Mouse (Mus musculus): ENCODE results near the gene Mmgt1.

Mmgt1 gene

DNA sequence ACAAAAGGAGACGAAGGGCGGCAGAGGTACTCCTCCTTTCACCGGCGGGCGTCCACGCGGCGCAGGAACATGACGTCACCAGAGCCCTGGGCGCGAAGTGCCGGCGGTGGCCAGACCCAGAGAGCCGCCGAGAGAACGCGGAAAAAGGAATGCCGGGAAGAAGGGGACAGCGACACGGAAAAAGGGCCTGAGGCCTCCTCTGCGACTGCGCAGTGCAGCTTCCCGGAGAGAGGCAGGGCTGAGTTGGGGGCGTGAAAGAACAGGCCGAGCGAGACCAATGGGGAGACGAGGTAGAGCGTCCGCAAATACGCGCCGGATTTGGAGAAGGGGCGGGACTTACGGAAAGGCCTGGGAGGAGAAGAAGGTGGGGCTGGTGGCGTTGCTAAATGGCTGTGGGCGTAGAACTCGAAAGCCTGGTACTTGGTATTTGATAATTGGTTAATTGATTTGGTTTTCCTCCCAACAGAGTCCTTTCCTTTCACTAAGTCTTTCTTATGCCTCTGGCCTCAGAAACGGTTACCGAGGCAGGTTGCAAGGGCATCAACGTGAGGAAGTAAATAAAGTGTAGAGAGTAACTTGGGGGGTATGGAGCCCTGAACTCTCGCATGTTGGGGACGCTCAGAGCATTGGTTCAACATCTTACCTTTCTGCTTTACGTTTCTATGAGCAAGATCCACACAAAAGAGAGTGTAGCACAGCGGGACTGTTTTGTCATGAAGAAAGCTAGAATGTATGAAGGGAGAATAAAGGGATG is at the start of gene Mmgt1:
Gene Mmgt1, minus strand, starts transcription at position 183 of the 754 bp plus-strand sequence.
- peak; percentile 85 to 92 for DNase-seq

DNA sequence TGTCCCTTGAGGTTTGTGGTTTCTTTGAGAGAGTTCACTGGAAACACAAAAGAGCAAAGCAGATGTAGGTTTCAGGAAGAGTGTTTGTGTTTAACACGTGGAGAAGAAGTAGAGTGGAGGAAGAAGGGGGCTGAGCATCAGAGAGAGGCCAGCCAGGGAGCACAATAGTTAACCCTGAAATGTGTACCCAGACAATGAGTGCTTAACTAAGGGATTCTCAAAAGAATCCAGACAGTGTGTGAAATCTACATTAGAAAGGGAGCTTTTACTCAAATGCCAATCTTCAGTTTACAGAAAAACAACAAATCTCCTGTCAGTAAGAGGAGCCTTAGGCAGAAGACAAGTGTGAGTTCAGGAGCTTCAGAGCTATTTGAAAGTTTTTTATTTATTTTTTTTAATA is 42.2 kb upstream of the Mmgt1 start:
- DNase-seq: no peak

DNA sequence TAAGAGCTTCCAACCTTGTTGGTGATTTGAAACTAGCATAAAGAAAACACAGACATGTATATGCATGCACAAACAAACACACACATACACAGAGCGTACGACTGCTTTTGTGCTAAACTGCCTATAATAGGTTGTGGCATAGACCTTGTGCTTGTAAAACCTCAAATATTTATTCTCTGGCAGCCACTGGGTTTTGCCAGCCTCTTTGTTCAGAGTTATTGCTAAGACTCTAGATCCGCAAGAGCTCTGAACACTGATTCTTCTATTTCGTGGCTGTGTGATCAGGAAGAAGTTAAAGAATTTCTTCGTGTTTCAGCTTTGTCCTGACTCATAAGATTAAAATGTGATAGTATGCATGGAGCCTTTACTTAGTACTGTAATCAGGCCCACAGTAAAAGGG is 38.3 kb upstream of the Mmgt1 start:
- DNase-seq: no peak

DNA sequence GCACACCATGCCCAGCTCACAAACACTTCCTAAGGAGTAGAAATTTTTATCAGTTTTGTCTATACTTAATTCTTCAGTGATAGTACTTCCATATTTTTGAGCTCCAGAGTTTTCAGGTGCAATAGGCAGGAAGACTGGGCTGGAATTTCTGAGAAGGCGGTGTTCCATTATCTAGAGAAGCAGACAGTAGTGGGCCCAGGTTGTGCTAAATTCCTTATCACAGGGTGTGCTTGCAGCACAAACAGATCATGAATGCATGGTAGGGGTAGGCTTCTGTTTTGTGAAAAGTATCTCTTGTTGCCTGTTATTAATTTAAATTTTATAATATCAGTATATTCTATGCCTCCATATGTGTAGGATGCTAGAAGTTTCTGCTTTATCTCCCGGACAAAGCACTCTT is 17.4 kb upstream of the Mmgt1 start:
- DNase-seq: no peak

DNA sequence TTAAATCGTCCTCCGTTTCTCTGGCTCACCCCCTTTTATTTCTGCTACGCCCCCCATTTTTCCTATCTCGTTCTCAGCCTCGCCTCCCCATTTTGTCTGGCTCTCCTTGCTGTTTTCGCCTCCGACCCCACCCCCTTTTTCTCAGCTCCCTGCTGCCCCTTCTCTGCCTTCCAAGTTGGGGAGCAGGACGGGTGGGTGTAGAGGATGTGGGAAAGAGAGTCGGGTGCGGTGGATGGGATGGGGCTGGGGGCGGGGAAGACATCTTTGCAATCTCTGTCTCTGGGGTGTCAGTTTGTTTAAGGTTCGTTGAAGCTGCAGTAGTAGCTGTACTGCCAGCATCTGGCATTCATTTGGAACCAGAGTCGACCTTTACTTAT is 12.4 kb upstream of the Mmgt1 start:
- peak; percentile 8 to 20 for DNase-seq

DNA sequence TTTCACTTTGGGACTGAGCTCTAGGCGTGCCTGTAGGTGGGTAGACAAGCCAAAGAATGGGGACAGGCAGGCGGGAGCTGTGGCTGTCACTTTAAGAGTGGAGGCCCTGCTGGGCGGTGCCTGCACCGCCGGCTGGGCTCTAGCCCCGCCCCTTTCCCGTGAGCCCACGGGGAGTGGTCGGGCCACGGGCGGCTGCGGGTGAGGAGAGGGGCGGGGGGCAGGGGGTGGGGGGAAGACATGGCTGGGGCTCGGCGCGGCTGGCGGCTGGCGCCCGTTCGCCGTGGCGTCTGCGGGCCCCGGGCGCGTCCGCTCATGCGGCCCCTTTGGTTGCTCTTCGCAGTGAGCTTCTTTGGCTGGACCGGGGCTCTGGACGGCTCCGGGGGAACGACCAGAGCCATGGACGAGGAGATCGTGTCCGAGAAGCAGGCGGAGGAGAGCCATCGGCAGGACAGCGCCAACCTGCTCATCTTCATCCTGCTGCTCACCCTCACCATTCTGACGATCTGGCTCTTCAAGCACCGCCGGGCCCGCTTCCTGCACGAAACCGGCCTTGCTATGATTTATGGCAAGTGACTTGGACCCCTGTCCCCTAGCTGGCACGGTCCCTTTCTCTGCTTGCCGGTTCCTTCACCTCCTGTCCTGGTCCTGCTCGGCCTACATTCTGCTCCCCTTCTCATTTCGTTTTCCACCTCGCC is 11.9 kb upstream of the Mmgt1 start, which contains the start of gene Slc9a6:
Gene Slc9a6, plus strand, starts transcription at position 135 of the 695 bp plus-strand sequence.
- DNase-seq: peak; percentile 64 to 75

DNA sequence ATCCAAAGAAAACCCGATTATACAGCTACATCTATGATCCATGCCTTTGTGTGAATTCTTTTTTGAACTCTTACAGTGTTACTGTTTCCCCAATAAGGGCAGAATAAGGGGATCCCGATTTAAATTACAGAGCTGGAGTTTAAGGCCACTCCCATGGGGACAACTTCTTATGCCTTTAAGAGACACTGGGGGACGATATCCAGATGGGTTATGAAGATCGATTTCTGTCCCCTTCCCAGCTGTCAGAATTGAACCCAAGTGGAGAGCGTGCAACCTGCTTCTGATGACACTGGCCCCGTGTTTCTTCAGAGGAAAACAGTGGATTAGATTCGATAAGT is 11.4 kb upstream of the Mmgt1 start:
- DNase-seq: no peak

DNA sequence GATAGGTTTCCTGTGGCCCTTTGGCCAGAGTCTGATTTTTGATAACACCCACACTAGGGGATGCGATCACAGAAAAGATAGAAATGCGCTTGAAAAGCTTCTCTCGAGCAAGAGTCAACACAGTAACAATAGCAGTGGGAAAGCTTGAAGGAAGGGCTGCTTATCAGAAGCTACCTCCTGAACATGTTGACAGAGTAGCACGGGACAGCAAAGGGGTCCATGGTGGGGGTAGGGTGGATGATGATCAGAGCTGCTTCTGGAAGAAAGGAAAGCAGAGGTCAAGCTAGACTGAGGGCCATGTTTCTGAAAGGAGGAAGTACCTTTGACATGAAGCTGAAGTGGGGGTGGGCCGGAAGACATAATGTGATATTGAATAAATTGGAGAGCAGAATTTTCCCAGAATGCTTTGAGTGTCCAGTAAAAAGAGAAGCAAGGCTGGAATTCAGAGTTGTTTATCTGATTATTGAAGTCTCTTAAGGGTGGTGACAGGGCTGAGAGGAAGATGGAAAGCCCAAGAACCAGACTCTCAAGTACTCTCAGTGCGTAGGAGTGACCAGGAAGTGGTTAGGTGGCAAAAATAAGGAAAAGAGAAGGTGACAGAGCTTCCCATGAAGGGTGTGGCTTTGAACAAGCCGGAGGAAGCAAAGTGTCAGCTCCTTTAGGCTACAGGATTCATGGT is 9.3 kb upstream of the Mmgt1 start:
- DNase-seq: no peak

DNA sequence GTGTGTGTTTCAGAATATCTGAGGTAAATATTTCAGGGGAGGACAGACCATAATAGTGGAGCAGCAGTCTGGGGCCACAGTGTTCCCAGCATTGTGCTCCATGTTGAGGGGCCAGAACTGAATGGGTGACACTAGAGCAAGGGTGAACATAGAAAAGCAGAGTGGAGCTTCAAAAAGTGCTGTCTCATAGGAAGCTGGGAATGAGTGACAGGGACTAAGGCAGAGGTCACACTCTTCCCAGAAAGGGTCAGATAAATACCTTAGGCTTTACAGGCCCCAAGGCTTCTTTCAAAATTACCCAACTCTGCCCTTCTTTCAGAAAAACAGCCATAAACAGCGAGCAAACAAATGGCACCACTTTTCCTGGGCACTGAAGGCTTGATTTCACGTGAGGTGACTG is 8.7 kb upstream of the Mmgt1 start:
- no peak for DNase-seq

DNA sequence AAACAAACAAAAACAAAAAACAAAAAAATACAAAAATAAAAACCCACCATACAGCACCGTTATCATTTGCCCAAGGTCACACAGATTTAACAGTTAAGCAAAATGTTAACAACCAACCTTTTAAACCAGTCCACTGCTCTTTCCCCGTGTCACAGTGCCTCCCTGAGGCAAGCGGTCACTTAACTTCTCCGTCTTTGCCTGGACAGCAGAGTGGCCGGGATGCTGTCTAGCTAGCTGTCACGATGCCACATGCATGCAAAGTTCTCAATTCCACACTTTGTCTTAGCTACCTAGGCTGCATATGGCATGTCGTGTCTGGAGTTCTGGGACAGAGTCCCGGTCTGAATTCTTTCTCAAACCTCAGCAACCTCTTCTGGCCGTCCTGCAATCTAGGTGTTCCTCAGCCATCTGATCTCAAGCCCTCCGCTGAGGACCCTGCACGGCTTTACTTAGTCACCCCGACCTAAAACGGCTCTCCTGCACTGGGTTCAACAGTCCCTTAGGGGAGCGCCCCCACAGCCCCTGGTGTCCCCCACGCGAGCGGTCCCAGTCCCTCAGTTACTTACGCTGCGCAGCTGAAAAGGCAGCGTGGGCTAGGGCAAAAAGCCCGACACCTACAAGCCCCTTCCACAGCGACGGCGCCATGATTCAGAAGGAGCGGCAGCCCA is 516 bp downstream of the Mmgt1 start:
- no peak for DNase-seq

DNA sequence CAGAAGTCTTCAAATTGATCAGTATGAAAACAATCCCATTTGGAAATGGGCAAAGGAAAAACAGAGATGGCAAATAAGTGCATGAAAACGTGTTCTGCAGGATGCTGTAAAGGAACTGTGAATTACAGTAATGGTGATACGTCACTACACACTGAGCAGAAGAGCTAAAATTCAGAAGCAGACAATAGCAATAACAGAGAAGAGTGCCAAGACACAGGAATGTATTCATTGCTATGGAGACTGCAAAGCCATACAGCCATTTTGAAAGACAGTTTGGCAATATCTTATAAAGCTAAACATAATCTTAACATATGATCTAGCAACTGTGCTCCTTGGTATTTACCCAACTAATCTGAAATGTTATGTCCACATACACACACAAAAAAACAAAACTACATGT is 19.7 kb downstream of the Mmgt1 start:
- no peak for DNase-seq

DNA sequence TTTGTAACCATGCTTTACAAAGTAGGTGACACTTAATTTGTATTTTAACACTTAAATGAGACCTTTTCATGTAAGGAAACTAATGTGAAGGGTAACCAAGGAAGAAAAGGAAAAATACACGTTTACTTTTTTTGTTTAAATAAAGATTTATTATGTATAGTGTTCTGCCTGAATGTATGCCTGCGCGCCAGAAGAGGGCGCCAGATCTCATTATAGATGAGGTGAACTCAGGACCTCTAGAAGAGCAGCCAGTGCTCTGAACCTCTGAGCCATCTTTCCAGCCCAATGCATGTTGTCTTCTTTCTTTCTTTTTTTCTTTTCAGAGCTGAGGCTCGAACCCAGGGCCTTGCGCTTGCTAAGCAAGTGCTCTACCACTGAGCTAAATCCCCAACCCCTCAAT is 25.4 kb downstream of the Mmgt1 start:
- DNase-seq: no peak

DNA sequence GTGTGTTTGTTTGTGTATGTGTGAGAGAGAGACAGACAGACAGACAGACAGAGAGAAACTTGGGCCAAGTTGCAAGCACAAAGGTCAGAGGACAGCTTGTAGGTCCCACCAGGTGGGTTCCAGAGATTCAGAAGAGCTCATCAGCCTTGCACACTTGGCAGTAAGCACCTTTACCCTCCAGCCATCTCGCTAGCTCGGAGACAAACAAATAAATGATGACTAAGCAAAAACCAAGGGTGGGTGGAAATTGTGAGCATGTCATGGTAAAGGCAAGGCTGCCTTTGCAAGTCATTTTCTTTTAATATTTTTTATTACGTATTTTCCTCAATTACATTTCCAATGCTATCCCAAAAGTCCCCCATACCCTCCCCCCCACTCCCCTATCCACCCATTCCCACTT is 44.3 kb downstream of the Mmgt1 start:
- DNase-seq: no peak

DNA sequence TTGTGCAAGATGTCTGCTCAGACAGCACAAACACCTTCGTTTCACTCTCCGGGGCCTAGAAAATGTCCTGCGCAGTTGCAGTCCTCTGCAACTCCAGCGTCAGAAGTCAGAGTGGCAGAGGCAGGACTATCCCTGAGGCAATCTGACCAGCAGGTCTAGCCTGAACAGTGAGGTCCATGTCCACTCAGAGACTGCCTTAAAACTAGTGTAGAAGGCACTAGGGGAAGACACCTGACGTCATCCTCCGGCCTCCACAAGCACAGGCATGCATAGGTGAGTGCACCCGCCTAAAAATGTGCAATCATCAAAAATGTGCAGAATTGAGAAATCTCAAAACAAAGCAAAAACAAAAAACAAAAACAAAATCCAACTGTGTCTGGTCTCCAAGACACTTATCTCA is 48.4 kb downstream of the Mmgt1 start, which contains the start of gene Gm648:
Gene Gm648, minus strand, starts transcription at position 101 of the 400 bp plus-strand sequence.
- no peak for DNase-seq

DNA sequence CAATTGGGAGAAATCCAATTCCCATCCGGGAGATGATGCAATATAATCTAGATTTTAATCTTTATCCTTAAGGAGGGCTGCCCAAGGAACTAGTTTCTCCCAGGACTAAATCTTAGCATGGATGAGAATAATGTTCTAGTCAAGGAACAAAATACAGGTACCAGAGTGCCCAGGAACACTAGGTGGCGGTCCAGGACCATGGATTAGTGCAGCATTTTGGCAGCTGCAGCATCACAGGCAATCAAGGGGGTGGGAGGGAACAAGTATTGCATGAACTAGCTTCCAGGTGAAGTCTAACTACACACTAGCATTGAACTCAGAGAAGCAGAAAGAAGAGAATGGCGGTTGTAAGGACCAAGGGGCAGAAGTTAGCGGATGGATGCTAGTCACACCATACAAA is 60.7 kb downstream of the Mmgt1 start:
- DNase-seq: no peak

All from thymus, adult 18-20 months (tissue).